Mouse (Mus musculus) liver, adult 2 months (tissue): Measurements from ENCODE around the gene Krt1. TPM values are rescaled to one million over a fixed set of nuclear protein-coding genes. Genes with fewer than 3 reads are reported as not detected.
A peak's percentile ranks its signal among the peaks of the same experiment; 100 is the strongest.

Source experiments
- DNase-seq: peaks from one replicate; pipeline ENCODE4 v3.0.0-alpha.2; 2011; ENCODE audit warnings: low read depth, low spot score; ENCODE audit errors: extremely low read depth
- H3K27ac ChIP-seq: fragments of 200-500 bp; replicated peaks from 2 replicates; pipeline ENCODE4 v1.5.1; 2012; ENCODE audit warnings: low read depth, mild to moderate bottlenecking, control low read depth, inconsistent platforms, low read length; ENCODE audit not compliant: insufficient read depth
- H3K27me3 ChIP-seq: fragments of 200-500 bp; 2 replicates; pipeline ENCODE4 v1.6.1; 2012; ENCODE audit warnings: mild to moderate bottlenecking, moderate library complexity, low read length, inconsistent platforms; ENCODE audit not compliant: control insufficient read depth, insufficient read depth
- H3K36me3 ChIP-seq: fragments of 200-500 bp; 2 replicates; pipeline ENCODE4 v1.6.1; 2012; ENCODE audit warnings: low read length, inconsistent platforms; ENCODE audit not compliant: control insufficient read depth, insufficient read depth
- H3K4me1 ChIP-seq: fragments of 200-500 bp; 2 replicates; pipeline ENCODE4 v1.6.1; 2011; ENCODE audit warnings: low read length; ENCODE audit not compliant: control insufficient read depth, insufficient read depth
- H3K4me3 ChIP-seq: fragments of 200-500 bp; 2 replicates; pipeline ENCODE4 v1.5.1; 2011; ENCODE audit warnings: low read depth, mild to moderate bottlenecking, control low read depth, low read length, moderate library complexity; ENCODE audit not compliant: insufficient read depth
- H3K79me2 ChIP-seq: fragments of 200-500 bp; 2 replicates; pipeline ENCODE4 v1.6.1; 2012; ENCODE audit warnings: inconsistent platforms, mild to moderate bottlenecking, low read length, moderate library complexity; ENCODE audit not compliant: control insufficient read depth, insufficient read depth
- H3K9ac ChIP-seq: fragments of 200-500 bp; 2 replicates; pipeline ENCODE4 v1.6.1; 2012; ENCODE audit warnings: low read depth, mild to moderate bottlenecking, control low read depth, inconsistent platforms, low read length
- CTCF ChIP-seq: fragments of 200-500 bp; IDR thresholded peaks from 2 replicates; pipeline ENCODE4 v1.5.1; 2011; ENCODE audit warnings: low read depth, low read length, control low read depth
- POLR2A ChIP-seq: fragments of 200-500 bp; IDR thresholded peaks from 2 replicates; pipeline ENCODE4 v1.6.1; 2011; ENCODE audit warnings: low read length, control low read depth; ENCODE audit not compliant: insufficient read depth; ENCODE audit errors: extremely low read depth
- WGBS: fragments of 180-500 bp; shearing (Covaris S2); methylation state at CpG from one replicate; pipeline ENCODE4 v1.1.7; 2018; 5-methylcytosine and 5-hydroxymethylcytosine counted together
- polyA plus RNA-seq: library from polyadenylated mRNA; depleted of rRNA; stranded (reverse); fragments of >200 nt; gene quantifications from 2 replicates; pipeline ENCODE4 v1.2.3, GENCODE M21; 2012; rRNA removed
- total RNA-seq: library from RNA; depleted of rRNA; stranded (reverse); fragments of >200 nt; gene quantifications from 2 replicates; pipeline ENCODE4 v1.2.3, GENCODE M21; 2014; rRNA removed

Gene Krt1
- not detected in 2 replicates for total RNA-seq
- polyA plus RNA-seq, result not detected in 2 replicates

DNA sequence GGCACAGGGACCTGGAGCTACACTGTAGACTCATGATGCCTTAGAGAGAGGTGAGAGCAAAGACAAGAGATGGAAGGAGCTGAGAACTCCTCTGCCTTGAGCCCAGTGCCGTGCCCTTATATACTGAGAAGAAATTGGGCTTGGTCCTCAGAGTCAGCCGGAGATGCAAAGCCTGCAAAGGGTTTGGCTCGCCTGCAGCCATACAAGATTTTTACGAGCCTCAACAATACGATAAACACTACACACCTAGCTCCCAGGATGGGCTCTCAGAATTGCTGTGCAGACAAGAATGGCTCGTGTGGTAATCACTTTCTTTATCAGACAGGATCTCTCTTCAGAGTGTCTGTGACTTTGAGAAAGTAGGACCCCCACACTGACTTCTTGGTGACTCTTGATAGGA, at the start of gene Krt1:
TSS of gene Krt1 (minus strand) at position 101 of the 400 bp plus-strand sequence.
- H3K9ac ChIP-seq, result no peak within 1 kb of the TSS
- no peaks in the 10 kb centered on the region for H3K36me3 ChIP-seq
- TF ChIP-seq CTCF, result no peak
- no peak for TF ChIP-seq POLR2A
- no peak within 1 kb of the TSS for H3K27ac ChIP-seq
- no peak for DNase-seq
- H3K4me1 ChIP-seq, result no peaks in the 10 kb centered on the region
- H3K27me3 ChIP-seq, result peaks cover 10% of the 10 kb centered on the region
- H3K79me2 ChIP-seq, result no peaks in the 10 kb centered on the region
- 68% methylated on average over 6 of the region's 6 CpGs for WGBS
- no peak within 1 kb of the TSS for H3K4me3 ChIP-seq

DNA sequence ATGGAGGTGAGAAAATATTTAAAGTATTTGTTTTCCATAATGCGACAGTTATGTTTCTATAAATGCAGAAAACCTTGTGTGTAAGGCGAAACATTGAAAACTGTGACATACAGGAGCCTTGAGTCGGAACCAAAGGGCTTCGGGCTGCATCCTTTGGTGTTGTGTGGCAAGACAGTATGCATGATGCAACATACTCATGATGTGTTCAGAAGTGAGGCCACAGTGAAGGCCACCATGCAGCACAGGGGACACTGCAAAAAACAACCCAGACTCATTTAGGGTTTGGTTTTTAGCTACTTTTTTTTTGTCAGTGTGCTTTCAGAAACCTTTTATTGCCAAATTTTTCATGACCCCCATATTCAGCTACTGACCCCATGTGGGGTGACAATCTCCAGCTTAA, 44.6 kb upstream of the Krt1 start:
- WGBS, result 87% methylated on average over 4 of the region's 4 CpGs
- H3K9ac ChIP-seq, result no peak overlapping the region
- DNase-seq, result no peak
- no peak overlapping the region for H3K4me3 ChIP-seq
- H3K27ac ChIP-seq, result no peak overlapping the region
- H3K36me3 ChIP-seq, result no peaks in the 10 kb centered on the region
- H3K79me2 ChIP-seq, result no peaks in the 10 kb centered on the region
- H3K4me1 ChIP-seq, result no peaks in the 10 kb centered on the region
- no peaks in the 10 kb centered on the region; the same call in 1 of the 2 replicates for H3K27me3 ChIP-seq
- TF ChIP-seq POLR2A (no peak), CTCF (no peak)

DNA sequence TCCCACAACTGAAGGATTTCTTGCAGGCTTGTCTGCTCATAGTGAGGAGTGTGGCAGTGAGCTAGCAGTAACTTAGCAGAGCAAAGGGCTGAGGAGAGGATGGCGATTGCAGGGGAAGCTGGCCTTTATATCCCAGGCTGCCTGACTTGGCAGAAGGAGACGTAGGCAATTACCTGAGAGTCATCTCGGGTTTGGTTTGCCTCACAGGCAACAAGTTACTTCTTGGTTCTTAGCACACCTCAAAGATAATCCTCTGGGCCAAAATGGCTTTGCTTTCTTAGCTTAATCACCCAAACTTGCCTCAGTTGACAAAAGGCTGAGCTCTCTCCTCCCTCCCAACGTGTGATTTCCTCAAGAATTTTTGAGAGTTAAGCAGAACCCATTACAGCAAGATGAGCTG, 42.2 kb upstream of the Krt1 start, which contains the start of gene Krt76:
TSS of gene Krt76 (minus strand) at position 101 of the 400 bp plus-strand sequence.
- no peak for DNase-seq
- Histone ChIP-seq H3K36me3 (no peaks in the 10 kb centered on the region), H3K27ac (no peak within 1 kb of the TSS), H3K27me3 (no peaks in the 10 kb centered on the region; the same call in 1 of the 2 replicates), H3K4me1 (no peaks in the 10 kb centered on the region), H3K4me3 (no peak within 1 kb of the TSS), H3K9ac (no peak within 1 kb of the TSS), H3K79me2 (no peaks in the 10 kb centered on the region)
- TF ChIP-seq POLR2A (no peak), CTCF (no peak)
- WGBS, result 67% methylated on average over 4 of the region's 4 CpGs

DNA sequence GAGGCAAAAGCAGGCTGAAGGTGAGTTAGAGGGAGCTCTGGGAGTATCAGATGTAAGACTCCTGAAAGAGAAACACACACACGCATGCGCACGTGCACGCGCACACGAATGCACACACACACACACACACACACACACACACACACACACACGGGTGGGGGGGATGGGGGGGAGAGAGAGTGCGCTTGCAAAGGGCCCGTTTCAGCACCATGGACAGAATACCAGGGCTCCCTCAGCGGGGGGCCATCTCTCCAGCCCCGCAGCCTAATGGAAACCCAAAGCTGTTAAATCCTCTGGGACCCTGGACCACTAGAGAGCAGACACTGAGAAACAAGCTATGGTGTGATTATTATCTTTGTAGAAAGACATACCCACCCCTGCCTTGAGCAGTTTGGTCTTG, 29.2 kb upstream of the Krt1 start:
- Histone ChIP-seq H3K4me1 (no peaks in the 10 kb centered on the region), H3K9ac (no peak overlapping the region), H3K36me3 (no peaks in the 10 kb centered on the region), H3K27ac (no peak overlapping the region), H3K27me3 (no peaks in the 10 kb centered on the region), H3K4me3 (no peak overlapping the region), H3K79me2 (no peaks in the 10 kb centered on the region)
- WGBS, result 29% methylated on average over 11 of the region's 11 CpGs
- no peak for TF ChIP-seq CTCF
- no peak for TF ChIP-seq POLR2A
- DNase-seq, result no peak

DNA sequence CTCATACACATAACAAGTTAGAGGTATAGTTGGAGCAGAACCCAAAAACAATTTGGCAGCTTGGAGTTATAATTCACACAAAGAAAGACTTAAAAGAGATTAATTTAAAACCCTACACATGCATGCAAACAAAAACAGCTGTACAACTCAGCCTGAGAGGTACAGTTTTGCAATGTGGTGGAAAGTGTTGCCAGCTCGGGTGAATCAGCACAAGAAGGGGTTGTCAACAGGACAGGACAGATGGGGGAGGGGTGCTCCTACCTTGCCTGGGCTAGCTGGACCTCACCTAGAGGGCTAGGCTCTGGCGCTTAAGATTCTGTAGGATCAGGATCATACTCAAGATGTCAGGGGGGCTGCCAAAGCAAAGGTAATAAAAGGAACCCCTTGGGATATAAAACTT, 27.4 kb upstream of the Krt1 start:
- TF ChIP-seq CTCF (no peak), POLR2A (no peak)
- no peaks in the 10 kb centered on the region for H3K79me2 ChIP-seq
- no peak overlapping the region for H3K4me3 ChIP-seq
- H3K27me3 ChIP-seq, result no peaks in the 10 kb centered on the region
- no peaks in the 10 kb centered on the region for H3K4me1 ChIP-seq
- H3K9ac ChIP-seq, result no peak overlapping the region
- no peaks in the 10 kb centered on the region for H3K36me3 ChIP-seq
- 45% methylated on average over 2 of the region's 2 CpGs for WGBS
- peak; percentile 45 for DNase-seq
- no peak overlapping the region for H3K27ac ChIP-seq

DNA sequence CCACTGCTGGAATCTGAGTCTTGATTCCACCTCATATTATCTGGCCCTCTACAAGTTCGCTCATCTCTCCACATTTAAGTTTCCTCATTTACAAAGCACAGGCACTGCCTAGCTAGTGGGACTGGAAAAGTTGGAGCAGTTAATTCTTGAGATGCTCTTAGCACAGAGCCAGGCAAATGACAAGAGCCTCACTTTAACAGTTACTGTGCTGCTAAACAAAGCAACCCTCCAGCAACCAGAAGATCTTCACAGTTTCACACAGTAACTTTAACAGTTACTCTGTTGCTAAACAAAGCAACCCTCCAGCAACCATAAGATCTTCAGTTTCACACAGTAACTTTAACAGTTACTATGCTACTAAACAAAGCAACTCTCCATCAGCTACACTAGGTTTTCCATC, 23.8 kb upstream of the Krt1 start:
- no peak overlapping the region for H3K27ac ChIP-seq
- no peak overlapping the region for H3K4me3 ChIP-seq
- no peak overlapping the region for H3K9ac ChIP-seq
- DNase-seq, result no peak
- TF ChIP-seq CTCF (no peak), POLR2A (no peak)
- no peaks in the 10 kb centered on the region for H3K36me3 ChIP-seq
- no peaks in the 10 kb centered on the region for H3K4me1 ChIP-seq
- WGBS, result 61% methylated on average over 1 of the region's 1 CpGs
- H3K27me3 ChIP-seq, result no peaks in the 10 kb centered on the region
- no peaks in the 10 kb centered on the region for H3K79me2 ChIP-seq
